Mouse (Mus musculus): Measurements from ENCODE around the gene Ankrd31. TPM values are rescaled to one million over a fixed set of nuclear protein-coding genes. Genes with fewer than 3 reads are reported as not detected.

Gene Ankrd31
- total and polyA plus RNA-seq, 3 experiments = not detected

DNA sequence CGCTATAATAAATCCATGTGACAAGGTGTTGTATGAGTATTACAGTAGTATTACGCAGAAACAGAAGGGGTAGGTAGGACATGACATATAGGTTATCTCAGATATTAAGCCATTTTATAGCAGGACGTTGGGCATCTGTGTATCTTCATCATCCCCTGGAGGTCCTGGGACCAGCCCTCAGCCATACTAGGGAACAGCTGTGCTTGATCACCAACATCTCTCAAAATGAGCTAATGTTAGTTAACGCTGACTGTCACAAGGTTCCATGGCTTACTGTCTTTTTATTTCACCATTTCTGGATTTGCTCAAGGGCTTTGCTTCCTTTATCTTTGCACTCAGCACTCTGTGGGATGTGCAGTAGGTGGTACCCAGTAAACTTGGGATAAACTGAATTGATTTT lies 197.7 kb downstream of the Ankrd31 start:
- DNase-seq (ENCODE audit: low read depth, low spot score) = no peak
- H3K27me3 ChIP-seq (ENCODE audit: control insufficient read depth in 1 of 2, insufficient read depth in 2 of 2, low read length in 2 of 2) = no peaks in the 10 kb centered on the region; a peak in 1 of 4 replicates
- no peaks in the 10 kb centered on the region for H3K36me3 ChIP-seq (ENCODE audit: control insufficient read depth in 1 of 2, insufficient read depth in 2 of 2, low read length in 2 of 2)
- H3K4me1 ChIP-seq (ENCODE audit: control insufficient read depth in 1 of 2, insufficient read depth in 2 of 2, low read length in 2 of 2) = no peaks in the 10 kb centered on the region
- H3K27ac ChIP-seq (ENCODE audit: control insufficient read depth, low read depth, low read length) = no peak overlapping the region
- H3K79me2 ChIP-seq (ENCODE audit: control insufficient read depth, insufficient read depth, low read length, poor library complexity) = no peaks in the 10 kb centered on the region
- no peak overlapping the region for H3K4me3 ChIP-seq (ENCODE audit: control insufficient read depth in 1 of 2, insufficient read depth in 1 of 2, low read depth in 2 of 2, low read length in 2 of 2)
- no peak for TF ChIP-seq KAT2A (conservative IDR thresholded peaks at IDR 0.05; ENCODE audit: low read depth, low read length)
- no peak for TF ChIP-seq ELF1 (IDR thresholded peaks at IDR 0.05; ENCODE audit: low read depth, low read length)
- TF ChIP-seq HCFC1 (IDR thresholded peaks at IDR 0.05; ENCODE audit: low read depth, low read length) = no peak
- TF ChIP-seq ETS1 (IDR thresholded peaks at IDR 0.05; ENCODE audit: low read depth, low read length) = no peak
- no peak for TF ChIP-seq MAFK (IDR thresholded peaks at IDR 0.05; ENCODE audit: borderline replicate concordance, low read depth, low read length)
- no peak for TF ChIP-seq POLR2A (IDR thresholded peaks at IDR 0.05; ENCODE audit: control insufficient read depth in 1 of 2, insufficient read depth in 1 of 2, low read depth in 1 of 2, low read length in 2 of 2, poor library complexity in 1 of 2)
- no peak for TF ChIP-seq CHD2 (IDR thresholded peaks at IDR 0.05; ENCODE audit: low read length)
- no peak for TF ChIP-seq USF2 (IDR thresholded peaks at IDR 0.05; ENCODE audit: borderline replicate concordance in 1 of 2, insufficient read depth in 1 of 2, low read depth in 1 of 2, low read length in 2 of 2)
- no peak for TF ChIP-seq NRF1 (IDR thresholded peaks at IDR 0.05; ENCODE audit: insufficient read depth, low read depth, low read length, poor library complexity, severe bottlenecking)
- no peak for TF ChIP-seq SMC3 (IDR thresholded peaks at IDR 0.05; ENCODE audit: low read depth, low read length)
- no peaks in the 10 kb centered on the region for H3K9me3 ChIP-seq (replicated peaks; ENCODE audit: insufficient read depth, low read length)
- H3K9ac ChIP-seq (ENCODE audit: control insufficient read depth, low read depth, low read length, poor library complexity, severe bottlenecking) = no peak overlapping the region

DNA sequence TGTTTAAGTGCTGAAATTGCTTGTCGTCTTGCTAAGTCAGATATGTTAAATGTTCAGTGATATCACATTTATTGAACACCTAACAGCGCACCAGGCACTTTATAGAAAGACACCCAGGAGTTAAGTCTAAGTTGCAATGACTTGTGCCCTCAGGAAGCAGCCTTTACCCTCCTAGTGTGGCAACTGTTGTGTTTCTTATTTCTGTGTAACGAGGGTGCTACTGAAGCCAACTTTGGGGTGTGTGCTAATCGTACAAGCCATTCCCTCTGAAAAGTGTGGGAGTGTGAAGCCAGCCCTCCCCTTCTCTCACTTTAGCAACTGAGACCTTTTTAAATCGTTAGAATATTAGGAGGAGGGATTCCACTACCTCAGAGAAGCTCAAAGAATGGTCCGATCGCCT lies 199.7 kb downstream of the Ankrd31 start:
- H3K9ac ChIP-seq (ENCODE audit: control insufficient read depth, low read depth, low read length, poor library complexity, severe bottlenecking) = no peak overlapping the region
- no peak for DNase-seq (ENCODE audit: low read depth, low spot score)
- no peaks in the 10 kb centered on the region; a peak in 1 of 4 replicates for H3K27me3 ChIP-seq (ENCODE audit: control insufficient read depth in 1 of 2, insufficient read depth in 2 of 2, low read length in 2 of 2)
- TF ChIP-seq NRF1 (IDR thresholded peaks at IDR 0.05; ENCODE audit: insufficient read depth, low read depth, low read length, poor library complexity, severe bottlenecking) = no peak
- no peak for TF ChIP-seq ETS1 (IDR thresholded peaks at IDR 0.05; ENCODE audit: low read depth, low read length)
- TF ChIP-seq USF1 (IDR thresholded peaks at IDR 0.05; ENCODE audit: low read depth, low read length) = no peak
- TF ChIP-seq MAFK (IDR thresholded peaks at IDR 0.05; ENCODE audit: borderline replicate concordance, low read depth, low read length) = no peak
- no peak for TF ChIP-seq E2F4 (IDR thresholded peaks at IDR 0.05; ENCODE audit: borderline replicate concordance, low read depth, low read length)
- TF ChIP-seq CHD2 (IDR thresholded peaks at IDR 0.05; ENCODE audit: low read length) = no peak
- TF ChIP-seq RCOR1 (IDR thresholded peaks at IDR 0.05; ENCODE audit: low read depth, low read length) = no peak
- TF ChIP-seq HCFC1 (IDR thresholded peaks at IDR 0.05; ENCODE audit: low read depth, low read length) = no peak
- no peak for TF ChIP-seq CTCF (IDR thresholded peaks at IDR 0.05 in 2 of 3, conservative IDR thresholded peaks at IDR 0.05 in 1 of 3; ENCODE audit: control insufficient read depth in 1 of 3, insufficient read depth in 1 of 3, low read depth in 2 of 3, low read length in 3 of 3, poor library complexity in 1 of 3, severe bottlenecking in 1 of 3)
- no peaks in the 10 kb centered on the region for H3K79me2 ChIP-seq (ENCODE audit: control insufficient read depth, insufficient read depth, low read length, poor library complexity)
- H3K4me3 ChIP-seq (ENCODE audit: control insufficient read depth in 1 of 2, insufficient read depth in 1 of 2, low read depth in 2 of 2, low read length in 2 of 2) = no peak overlapping the region
- H3K36me3 ChIP-seq (ENCODE audit: control insufficient read depth in 1 of 2, insufficient read depth in 2 of 2, low read length in 2 of 2) = no peaks in the 10 kb centered on the region
- H3K9me3 ChIP-seq (replicated peaks; ENCODE audit: insufficient read depth, low read length) = no peaks in the 10 kb centered on the region
- H3K27ac ChIP-seq (ENCODE audit: control insufficient read depth, low read depth, low read length) = no peak overlapping the region
- no peaks in the 10 kb centered on the region for H3K4me1 ChIP-seq (ENCODE audit: control insufficient read depth in 1 of 2, insufficient read depth in 2 of 2, low read length in 2 of 2)

All from MEL (cell line).